Mouse (Mus musculus) adrenal gland, postnatal 14 days (tissue): ENCODE measurements around the gene Rbfox3. TPM values are rescaled to one million over a fixed set of nuclear protein-coding genes. Genes with fewer than 3 reads are reported as not detected.

ENCODE experiments used
- DNase-seq: peaks from one replicate; pipeline ENCODE4 v3.0.0; 2021; ENCODE audit warnings: mixed read lengths
- total RNA-seq: library from RNA; stranded (reverse); gene quantifications from 2 replicates; pipeline ENCODE4 v1.2.3, GENCODE M21; 2021

The Rbfox3 gene
- total RNA-seq, 1 experiment from 2014 or later: 5.0 TPM

DNA sequence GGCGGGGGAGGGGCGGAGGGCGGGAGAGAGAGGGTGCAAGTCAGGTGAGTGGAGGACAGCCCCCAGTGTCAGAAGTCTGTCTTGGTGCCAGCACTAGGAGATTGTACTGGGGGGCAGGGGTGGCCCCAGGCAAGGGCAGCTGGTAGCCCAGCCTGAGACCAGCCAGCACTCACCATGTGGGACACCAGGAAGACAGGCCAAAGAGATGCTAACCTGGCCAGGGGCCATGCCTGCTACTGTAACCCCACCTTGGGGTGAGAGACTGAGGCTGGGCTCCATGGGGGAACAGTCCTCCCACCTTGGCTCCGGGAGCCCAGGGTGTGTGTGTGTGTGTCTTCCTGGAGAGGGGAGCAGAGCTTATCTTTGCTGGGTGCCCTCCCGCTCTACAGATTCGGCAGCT is 408.4 kb downstream of the Rbfox3 start:
- no peak for DNase-seq

DNA sequence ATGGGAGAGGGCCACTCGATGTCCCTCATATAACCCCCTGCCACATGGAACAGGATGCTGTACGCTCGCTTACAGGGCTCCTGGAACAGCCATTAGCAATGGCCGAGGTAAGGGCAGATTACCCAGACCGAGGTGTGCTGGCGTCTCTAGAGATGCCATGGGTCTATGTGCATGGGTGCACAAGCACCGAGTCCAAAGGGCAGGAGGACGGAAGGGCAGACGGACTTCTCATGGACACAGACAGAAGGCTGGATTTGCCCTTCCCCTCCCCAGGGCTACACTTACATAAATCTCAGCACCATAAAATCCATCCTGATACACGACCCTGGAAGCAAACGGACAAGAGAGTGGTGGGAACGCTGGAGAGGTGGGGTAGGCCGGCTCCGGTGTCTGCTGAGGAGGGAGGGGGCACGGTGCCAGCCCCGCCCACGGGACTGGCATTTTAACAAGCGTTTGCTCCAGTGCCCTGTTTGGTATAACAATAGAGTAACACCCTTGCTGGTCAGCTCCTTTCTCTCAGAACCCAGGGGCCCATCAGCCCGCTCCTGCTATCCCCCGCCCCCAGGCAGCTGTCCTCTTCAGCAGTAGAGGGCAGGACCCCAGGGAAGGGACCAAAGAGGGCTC is 415.2 kb downstream of the Rbfox3 start:
- DNase-seq: no peak

DNA sequence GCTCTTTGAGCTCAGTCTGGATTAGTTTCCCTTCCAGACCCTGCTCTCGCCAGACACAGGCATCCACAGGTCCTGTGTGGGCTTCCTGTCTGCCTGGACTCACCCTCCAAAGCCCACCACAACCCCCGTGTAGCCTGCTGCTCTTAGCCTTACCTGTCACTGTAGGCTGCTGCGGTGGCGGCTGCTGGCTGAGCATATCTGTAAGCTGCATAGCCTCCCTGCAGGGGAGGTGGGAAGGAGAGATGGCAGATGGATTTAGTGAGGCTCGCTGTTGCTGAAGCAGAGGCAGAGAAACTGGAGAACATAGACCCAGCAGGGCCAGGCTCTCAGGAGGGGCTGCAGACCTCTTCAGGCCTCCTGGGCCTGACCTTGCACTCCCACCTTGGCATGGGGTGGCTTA is 416.3 kb downstream of the Rbfox3 start:
- no peak for DNase-seq

DNA sequence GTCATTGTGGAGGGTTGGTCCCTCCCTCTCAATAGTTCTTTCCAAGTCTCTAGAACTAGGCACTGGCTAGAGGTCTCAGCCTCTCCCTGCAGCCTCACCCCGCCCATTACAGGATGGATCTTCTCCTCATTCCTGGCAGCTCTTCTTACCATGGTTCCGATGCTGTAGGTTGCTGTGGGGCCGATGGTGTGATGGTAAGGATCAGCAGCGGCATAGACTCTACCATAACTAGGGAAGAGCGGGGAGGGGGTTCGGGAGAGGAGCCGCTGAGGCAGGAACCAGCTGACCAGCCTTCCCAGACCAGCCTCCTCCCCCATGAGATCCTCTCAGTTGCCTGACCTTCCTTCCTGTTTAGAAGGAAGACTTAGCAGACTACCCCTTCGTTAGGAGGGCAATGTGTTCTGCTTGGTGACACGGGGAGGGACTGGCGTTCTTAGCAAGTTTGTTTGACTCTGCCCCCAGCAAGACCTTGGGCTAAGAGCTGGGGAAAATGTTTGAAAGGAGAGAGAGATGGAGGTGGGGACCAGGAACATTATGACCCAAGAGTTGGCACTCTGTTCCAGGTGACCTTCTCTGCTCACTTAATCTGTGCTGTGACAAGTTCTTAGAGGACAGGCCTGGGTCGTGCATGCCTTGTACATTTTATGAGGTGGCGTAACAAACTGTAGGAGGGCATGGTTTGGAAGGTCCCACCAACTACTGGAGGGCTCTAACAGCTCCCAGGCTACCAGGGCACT is 417.2 kb downstream of the Rbfox3 start:
- no peak for DNase-seq

DNA sequence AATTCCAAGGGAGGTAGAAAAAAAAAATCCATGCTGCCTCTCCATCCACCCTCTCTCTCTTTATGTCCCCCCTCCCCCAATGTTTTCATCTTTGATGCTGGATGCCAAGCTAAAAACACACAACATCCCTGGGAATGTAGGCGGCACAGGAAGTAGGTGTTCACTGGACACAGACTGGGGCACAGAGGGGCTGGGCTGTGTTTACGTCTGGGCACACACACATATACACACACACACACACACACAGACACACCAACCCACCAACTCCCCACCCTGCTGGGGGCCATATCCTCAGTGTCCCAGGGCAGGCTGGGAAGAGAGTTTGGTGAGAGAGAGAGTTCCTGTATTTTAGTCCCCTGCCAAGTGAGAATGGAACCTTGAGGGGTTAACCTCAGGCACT is 417.9 kb downstream of the Rbfox3 start:
- DNase-seq: no peak

DNA sequence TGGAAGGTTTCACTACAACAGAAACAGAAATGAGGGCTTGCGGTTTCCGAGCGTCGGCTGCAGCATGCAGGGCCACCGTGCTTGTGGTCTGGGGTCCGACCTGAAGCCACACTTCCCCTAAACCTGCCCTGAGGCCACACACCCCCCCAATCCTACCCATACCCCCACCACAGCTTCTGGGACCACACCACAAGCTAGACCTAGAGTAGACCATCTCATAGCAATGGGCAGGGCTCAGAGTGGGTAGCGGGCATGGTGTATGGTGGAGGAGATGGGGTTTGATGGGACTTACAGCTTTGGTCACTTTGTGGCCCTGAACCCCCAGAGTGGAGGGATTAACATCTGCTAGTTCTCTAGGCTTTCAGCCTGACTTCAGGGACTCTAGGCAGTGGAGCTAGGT is 420.2 kb downstream of the Rbfox3 start:
- no peak for DNase-seq

DNA sequence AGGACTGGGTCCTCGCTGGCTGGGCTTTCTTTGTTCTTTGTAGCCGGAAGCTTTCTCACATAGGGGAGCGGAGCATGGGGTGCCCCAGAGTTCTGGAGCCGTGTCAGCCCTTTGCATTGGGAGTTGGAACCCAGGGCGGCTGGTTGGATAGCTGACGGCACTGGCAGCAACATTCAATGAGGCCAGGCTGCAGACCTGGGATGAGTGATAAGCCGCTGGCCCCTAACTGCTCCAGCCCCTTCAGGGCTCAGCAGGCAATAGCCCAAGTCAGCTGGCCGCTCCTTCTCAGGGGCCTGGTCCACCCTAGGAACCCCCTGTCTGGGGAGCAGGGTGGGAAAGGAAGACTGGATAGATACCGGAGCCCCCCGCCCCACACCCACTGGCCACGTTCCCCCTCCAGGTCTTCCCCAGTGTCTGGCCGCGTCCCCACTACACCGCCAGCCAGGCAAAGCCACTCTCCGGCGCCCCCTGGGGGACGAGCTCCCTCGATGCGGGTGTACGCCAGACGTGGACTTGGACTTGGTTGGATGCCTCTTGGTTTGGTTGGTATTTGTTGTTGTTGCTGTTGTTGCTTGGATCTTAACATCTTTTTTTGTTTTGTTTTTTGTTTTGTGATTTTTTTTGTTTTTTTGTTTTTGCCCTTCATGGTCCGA is 420.7 kb downstream of the Rbfox3 start:
- peak; percentile 92 for DNase-seq

DNA sequence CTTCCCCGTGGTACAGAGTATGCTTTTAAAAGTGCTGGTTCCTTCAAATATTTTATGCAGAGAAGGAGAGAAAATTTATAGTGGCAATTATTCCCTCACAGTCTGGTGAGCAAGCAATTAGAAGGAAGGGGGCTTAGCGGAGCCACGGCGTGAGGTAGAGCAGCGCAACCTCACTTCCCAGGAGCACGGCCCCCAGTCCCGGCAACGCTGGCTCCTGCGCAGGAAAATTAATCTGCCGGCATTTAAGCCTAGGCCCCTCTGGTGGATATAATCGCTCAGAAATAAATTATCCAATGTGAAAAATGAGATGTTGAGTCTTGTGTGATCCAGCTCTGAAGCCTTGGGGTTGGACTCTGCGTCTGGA is 422.5 kb downstream of the Rbfox3 start:
- DNase-seq: no peak

DNA sequence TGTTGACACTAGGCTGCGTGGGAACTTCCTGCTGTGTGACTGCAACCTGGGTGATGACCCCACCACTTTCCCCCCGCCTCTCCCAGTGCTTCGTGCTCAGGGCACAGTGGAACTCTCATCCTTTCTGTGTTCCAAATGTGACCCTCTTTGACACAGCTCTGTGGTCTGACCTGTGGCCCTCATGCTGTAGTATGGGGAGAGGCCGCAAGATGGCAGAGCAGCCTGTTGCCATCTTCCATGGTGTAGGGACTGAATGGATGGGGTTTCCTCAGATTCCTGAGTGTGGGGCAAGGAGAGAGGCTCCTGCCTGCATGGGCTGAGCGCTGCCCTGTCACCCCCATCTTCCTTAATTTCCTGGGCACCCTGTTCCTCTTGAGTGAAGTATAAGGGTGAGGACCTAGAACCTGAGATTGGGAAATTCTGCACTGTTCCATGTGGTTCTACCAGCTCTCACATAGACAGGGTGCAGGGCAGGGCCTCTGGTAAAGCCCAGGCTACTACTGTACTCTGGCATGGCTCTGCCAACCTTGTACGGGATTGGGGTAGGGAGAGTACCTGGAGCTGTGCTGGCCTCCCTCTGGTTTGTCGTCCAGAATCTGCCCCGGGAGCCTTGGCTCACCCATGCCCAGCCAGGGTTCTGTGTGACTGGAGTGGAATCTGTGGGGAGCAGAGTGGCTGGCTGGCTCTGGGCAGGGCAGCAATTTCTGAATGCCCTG is 423.0 kb downstream of the Rbfox3 start:
- no peak for DNase-seq

DNA sequence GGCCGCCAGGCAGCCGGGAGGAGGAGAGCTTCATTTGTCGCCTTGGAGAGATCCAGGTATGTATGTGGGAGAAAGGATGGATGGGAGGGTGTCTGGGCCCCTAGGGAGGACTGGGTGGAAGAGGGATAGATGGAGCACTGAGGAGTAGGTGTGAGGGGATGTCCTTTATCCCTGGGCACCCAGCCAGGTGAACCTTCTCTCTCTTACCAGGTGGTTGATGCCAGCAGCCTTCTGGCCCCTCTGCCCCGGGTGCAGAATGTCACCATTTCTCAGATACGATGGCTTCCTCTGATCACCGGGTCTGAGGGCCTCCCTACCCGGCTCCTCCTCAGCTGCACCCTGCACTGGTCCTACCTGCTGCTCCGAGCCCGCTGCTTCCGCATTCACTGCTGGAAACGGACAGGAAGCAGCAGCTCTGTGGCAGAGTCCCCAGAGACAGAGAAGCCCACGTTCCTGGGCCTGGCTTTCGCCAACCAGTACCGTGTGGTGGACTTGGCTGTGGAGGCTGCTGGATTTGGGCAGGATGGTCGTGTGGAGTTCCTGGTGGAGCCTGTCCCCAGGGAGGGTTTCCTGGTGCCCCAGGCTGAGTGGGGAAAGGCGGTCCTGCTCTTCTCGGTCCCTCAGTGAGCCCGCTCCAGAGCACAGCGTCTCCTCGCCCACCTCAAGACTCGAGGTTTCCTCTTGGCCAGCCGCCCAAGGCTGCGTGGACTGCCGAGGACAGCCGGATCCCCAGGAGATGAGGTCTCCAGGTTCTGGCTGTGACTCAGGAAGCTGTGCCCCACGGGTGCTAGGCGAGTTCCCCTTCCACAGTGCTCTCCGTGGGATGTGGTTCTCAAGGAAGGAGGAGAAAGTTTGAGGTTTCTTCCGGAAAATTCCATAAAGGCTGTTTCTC is 424.3 kb downstream of the Rbfox3 start:
- DNase-seq: peak; percentile 50

DNA sequence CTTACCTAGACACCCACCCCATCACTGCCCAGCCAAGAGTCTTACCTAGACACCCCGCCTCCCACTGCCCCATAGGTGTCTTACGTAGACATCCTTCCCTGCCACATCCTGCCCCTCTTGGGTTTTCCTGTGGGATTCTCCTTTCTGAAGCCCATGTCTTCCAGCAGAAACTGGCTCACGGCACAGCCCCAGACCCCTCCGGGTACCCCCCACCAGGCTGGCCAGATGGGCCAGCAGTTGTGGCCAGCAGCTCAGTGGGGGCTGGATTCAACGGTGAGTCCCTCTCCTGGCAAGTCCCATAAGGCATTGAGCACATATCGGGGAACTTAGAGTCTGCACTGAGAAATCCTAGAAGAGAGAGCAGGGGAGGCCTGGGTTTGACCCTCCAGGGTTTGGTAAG is 425.1 kb downstream of the Rbfox3 start:
- DNase-seq: no peak

DNA sequence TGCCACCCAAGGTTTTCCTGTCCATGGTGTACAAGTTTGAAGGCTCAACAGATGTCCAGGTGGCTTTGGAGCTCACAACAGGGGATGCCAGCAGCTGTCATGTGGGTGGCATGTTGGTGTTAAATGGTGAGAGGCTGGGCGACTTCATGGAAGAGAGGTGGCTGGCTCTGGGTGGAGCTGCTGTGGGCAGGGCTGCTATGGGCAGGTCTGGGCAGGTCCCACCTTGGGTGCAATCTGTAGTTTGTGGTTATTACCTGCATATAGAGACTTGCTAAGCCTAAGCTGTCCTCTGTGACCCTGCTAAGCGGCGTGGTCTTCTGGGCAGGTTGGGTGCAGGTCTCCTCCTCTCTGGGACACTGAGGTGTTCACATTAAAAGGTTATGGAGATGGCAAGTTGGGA is 425.6 kb downstream of the Rbfox3 start:
- DNase-seq: no peak

DNA sequence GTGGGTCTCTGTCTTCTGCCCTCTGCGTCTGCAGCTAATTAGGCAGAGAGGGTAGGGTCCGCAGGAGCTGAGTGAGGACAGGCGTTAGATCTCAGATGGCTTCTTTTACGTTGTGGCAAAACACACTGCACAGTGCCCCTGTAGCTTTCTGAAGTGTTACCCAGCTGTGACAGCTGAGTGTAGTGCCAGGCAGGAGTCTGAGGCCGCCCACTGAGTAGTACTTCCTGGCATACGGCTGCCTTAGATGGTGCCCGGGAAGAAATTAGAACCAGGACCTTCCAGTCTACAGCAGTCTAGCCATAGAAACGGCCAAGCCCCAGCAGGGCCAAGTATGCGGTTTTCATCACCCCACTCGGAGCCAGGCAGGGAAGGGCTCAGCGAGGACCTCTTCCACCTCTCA is 426.1 kb downstream of the Rbfox3 start:
- DNase-seq: no peak

DNA sequence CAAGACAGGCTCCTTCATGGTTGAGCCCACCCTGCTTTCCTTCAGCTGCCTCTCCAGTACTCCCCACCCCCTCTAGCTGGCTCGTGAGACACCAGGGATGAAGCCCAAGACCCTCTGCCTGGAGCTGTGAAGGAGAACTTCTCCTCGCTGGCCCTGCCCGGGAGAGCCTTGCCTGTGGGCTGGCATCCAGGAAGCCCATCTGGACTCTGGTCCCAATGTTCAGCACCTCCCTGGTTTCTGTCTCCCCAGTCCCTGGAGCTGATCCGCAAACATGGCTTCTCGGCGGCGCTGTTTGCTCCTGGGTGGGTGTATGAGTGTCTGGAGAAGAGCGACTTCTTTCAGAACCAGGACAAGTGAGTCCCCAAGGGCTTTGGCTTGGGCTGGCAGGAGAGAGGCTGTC is 427.2 kb downstream of the Rbfox3 start:
- no peak for DNase-seq

DNA sequence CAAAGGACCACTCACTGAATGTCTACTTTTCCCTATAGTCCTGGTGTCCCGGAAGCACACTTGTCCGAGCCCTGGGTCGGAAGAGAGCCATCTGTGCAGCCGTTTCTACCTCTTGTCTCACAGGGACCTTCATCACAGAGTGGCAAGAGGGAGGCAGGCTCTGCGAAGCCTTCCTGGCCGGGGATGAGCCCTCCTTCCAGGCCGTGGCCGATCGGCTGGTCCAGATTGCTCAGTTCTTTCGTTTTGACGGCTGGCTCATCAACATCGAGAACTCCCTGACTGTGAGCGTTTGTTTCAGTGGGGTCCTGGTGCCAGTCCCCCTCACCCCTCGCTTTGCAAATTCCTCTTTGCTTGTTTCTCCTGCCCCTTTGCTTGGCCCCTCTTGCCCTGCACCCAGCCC is 429.6 kb downstream of the Rbfox3 start:
- no peak for DNase-seq

DNA sequence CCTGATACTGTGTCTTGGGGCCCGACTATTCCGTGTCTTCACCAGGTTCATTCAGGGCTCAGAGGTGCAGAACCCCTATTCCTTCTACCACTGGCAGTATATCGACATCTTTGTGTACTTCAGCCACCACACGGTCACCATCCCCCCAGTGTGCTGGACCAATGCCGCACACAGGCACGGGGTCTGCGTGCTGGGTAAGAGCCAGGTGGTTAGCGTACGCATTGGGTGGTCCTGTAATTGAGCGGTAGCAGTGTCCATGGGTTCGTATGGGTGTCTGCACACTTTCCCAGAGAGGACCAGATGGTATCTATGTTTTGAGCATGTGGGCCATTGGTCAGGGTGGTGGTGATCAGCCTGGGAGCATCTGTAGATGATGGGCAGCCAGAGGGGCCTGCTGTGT is 430.2 kb downstream of the Rbfox3 start:
- DNase-seq: no peak

DNA sequence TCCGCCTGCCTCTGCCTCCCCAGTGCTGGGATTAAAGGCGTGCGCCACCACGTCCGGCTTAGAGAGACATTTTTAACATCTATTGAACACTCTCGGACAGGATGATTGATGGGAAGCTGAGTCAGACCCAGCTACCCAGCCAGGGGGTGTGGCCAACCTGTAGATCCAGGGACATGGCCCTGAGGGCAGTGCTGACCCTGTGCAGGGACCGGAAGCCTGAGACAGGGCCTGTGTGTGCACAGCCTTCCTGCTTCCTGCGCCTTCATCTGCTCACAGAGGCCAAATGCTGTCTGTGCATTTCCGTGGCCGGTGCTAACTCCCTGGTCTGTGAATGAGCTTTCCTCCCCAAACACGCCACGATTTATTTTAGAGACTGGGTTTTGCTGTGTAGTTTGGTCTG is 431.6 kb downstream of the Rbfox3 start:
- DNase-seq: peak; percentile 85

DNA sequence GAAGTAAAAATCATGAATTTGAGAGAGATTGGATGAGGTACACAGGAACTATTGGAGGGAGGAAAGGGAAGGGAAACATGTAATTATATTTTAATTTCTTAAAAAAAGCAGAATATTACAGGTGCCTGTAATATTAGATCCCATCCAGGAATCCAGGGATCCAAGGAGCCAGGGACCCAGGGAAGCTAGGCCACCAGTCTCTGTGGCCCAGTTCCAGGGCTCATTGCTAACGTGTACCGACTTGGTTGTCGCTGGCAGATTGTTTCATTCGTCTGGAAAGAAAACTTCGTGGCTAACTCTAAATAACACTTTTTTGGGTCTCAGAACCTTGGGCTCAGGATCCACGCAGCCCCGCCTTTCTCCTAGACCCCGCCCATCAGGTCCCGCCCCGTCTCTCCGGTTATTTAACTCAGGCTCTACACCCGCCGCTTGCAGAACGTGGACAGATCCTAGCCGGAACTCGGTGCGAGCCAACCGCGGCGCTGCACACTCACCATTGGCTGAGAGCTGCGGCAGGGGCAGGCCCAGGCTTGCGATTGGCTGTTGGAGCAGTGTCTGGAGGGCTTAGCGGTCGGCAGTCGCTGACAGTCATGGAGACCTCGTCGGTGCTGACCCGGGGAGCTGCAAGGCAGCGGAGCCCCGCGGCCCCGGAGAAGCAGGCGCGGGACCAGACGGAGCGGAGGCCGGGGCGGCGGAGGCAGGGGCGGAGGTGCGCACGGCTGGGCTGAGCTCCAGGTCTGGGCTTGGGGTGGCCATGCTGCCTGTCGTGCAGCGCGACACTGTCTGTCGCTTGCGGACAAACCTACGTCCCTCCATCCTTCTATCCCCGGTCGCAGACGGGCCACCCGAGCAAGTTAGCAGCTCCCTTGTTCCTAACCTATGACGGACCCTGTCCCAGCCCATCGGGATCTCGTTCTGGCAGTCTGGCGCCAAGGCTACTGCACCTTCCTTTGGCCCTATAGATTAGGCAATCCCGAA is 434.7 kb downstream of the Rbfox3 start, which contains the start of gene Engase:
TSS of gene Engase (plus strand) at position 434 of the 978 bp plus-strand sequence.
- peak; percentile 98 for DNase-seq

DNA sequence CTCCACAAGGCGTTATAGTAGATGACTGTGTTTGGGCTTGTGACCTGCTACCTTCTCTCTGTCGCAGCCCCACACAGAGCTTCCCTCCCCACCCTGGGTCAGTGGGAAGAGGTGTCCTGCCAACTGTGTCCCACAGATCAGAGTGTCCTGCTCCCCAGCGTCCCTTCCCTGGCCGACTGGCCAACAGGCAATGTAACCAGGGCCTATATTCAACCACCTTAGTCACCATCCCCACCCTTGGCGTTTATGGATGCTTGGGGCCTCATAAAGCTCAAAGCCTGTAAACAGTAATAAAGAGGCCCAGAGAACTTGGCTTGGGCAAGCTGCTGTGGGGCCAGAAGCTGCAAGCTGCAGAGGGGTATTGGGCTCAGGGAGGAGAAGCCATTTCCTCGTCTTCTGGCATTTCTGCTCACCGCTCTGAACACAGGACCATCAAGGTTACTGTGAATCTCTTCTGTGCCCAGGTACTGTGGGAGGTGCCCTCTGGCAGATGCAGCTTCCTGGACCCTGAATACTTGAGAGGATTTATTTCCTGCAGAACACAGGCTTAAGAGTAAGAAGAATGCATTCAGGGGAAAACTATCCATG is 435.8 kb downstream of the Rbfox3 start:
- no peak for DNase-seq

DNA sequence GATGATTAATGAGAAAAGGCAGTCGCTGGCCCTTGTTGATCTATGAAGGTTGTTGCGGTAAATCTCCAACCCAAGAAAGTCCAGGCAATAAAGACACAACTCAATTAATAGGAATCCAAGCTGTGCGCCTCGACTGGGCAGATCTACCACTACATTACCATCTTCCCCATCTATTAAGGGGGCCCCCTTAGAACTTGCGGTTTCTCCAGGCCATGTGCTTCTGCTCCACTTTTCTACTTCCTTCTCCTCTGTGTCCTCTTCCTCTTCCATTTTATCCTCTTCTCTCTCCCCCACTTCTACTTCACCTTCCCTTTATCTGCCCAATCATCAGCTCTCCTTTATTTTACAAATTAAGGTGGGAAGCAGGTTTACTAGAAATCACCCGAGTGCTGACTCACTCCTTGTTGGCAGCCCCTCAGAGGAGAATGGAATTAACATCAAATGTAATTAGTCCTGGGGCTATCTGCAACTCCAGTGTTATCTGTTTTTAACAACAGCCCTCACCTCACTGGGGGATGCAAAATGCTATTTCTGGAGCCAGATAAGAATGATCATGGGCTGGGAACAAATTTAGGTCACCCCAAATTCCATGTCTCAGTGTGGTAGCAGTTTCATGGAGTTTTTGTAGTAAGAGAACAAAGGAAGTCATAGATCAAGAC is 437.4 kb downstream of the Rbfox3 start:
- no peak for DNase-seq
